Mouse (Mus musculus): ENCODE results near the gene Steap1.
A peak's percentile ranks its signal among the peaks of the same experiment; 100 is the strongest.

Steap1 gene

GRCm38 (mm10) chr5:5748866-5749682 lies at the start of gene Steap1:
Gene Steap1 (minus strand): TSS chr5:5749326.
- peak; percentile 96 for DNase-seq (ENCODE audit: extremely low spot score)

- DNase-seq (ENCODE audit: extremely low spot score): no peak
Observed at GRCm38 (mm10) chr5:5787106-5787505, 38.0 kb upstream of the Steap1 start.

- no peak for DNase-seq (ENCODE audit: extremely low spot score)
Observed at GRCm38 (mm10) chr5:5756392-5757019, 7.4 kb upstream of the Steap1 start.

- peak; percentile 66 for DNase-seq (ENCODE audit: extremely low spot score)
Observed at GRCm38 (mm10) chr5:5755039-5755438, 5.9 kb upstream of the Steap1 start.

GRCm38 (mm10) chr5:5749772-5750222 lies 671 bp upstream of the Steap1 start:
- DNase-seq (ENCODE audit: extremely low spot score): peak; percentile 58

- DNase-seq (ENCODE audit: extremely low spot score): no peak
Observed at GRCm38 (mm10) chr5:5734445-5734844, 14.7 kb downstream of the Steap1 start.

- no peak for DNase-seq (ENCODE audit: extremely low spot score)
Observed at GRCm38 (mm10) chr5:5732858-5733257, 16.3 kb downstream of the Steap1 start.

GRCm38 (mm10) chr5:5732208-5732607 lies 16.9 kb downstream of the Steap1 start:
- no peak for DNase-seq (ENCODE audit: extremely low spot score)

GRCm38 (mm10) chr5:5729904-5730303 lies 19.2 kb downstream of the Steap1 start:
- DNase-seq (ENCODE audit: extremely low spot score): no peak

- no peak for DNase-seq (ENCODE audit: extremely low spot score)
Observed at GRCm38 (mm10) chr5:5722217-5722616, 26.9 kb downstream of the Steap1 start.

GRCm38 (mm10) chr5:5711032-5711431 lies 38.1 kb downstream of the Steap1 start:
- DNase-seq (ENCODE audit: extremely low spot score): no peak

- no peak for DNase-seq (ENCODE audit: extremely low spot score)
Observed at GRCm38 (mm10) chr5:5707341-5708278, 41.5 kb downstream of the Steap1 start.

- DNase-seq (ENCODE audit: extremely low spot score): no peak
Observed at GRCm38 (mm10) chr5:5705019-5705418, 44.1 kb downstream of the Steap1 start.

- no peak for DNase-seq (ENCODE audit: extremely low spot score)
Observed at GRCm38 (mm10) chr5:5700386-5700785, 48.7 kb downstream of the Steap1 start.

GRCm38 (mm10) chr5:5698830-5699229 lies 50.3 kb downstream of the Steap1 start:
- no peak for DNase-seq (ENCODE audit: extremely low spot score)

GRCm38 (mm10) chr5:5695401-5695942 lies 53.7 kb downstream of the Steap1 start:
- DNase-seq (ENCODE audit: extremely low spot score): no peak

- DNase-seq (ENCODE audit: extremely low spot score): peak; percentile 74
Observed at GRCm38 (mm10) chr5:5693956-5694653, 55.0 kb downstream of the Steap1 start, which contains the start of gene Steap2. Gene Steap2 (minus strand): TSS chr5:5694578.

GRCm38 (mm10) chr5:5693541-5693955 lies 55.6 kb downstream of the Steap1 start:
- peak; percentile 66 for DNase-seq (ENCODE audit: extremely low spot score)

GRCm38 (mm10) chr5:5692167-5692738 lies 56.9 kb downstream of the Steap1 start:
- no peak for DNase-seq (ENCODE audit: extremely low spot score)

- no peak for DNase-seq (ENCODE audit: extremely low spot score)
Observed at GRCm38 (mm10) chr5:5688945-5689540, 60.1 kb downstream of the Steap1 start.
